Mouse (Mus musculus) CH12.LX (cell line): ENCODE measurements around the gene Artn. TPM values are rescaled to one million over a fixed set of nuclear protein-coding genes. Genes with fewer than 3 reads are reported as not detected.

Experiments
- DNase-seq: peaks from one replicate; pipeline ENCODE4 v3.0.0-alpha.2; 2013; ENCODE audit errors: extremely low read depth
- H3K27ac ChIP-seq: 2 replicates; pipeline ENCODE4 v1.5.1; 2012; ENCODE audit warnings: low read depth, mild to moderate bottlenecking, control low read depth, moderate library complexity; ENCODE audit not compliant: insufficient read depth
- H3K27me3 ChIP-seq: replicated peaks from 2 replicates; pipeline ENCODE3; 2012; ENCODE audit warnings: inconsistent platforms
- H3K36me3 ChIP-seq, 2 experiments: replicated peaks in 1 of 2; 2 replicates each; pipeline versions ENCODE3 to v1.6.1; 2012; ENCODE audit warnings: inconsistent platforms in 1 of 2, low read length in 1 of 2, mild to moderate bottlenecking in 1 of 2, mixed read lengths in 1 of 2, moderate library complexity in 1 of 2; ENCODE audit not compliant: control insufficient read depth in 1 of 2, insufficient read depth in 1 of 2
- H3K4me1 ChIP-seq, 2 experiments: 2 replicates each; pipeline ENCODE4 v1.6.1; 2012; ENCODE audit warnings: inconsistent platforms in 1 of 2, moderate library complexity in 1 of 2; ENCODE audit not compliant: insufficient read depth in 2 of 2, control insufficient read depth in 1 of 2
- H3K4me2 ChIP-seq: 2 replicates; pipeline ENCODE4 v1.6.1; 2012; ENCODE audit warnings: low read depth, mild to moderate bottlenecking, control low read depth; ENCODE audit not compliant: poor library complexity, insufficient read depth, severe bottlenecking
- H3K4me3 ChIP-seq, 3 experiments: fragments of 150-350 bp in 1 of 3; sonication (generic) in 1 of 3; replicated peaks in 1 of 3; 2 replicates each; pipeline versions ENCODE3 to v1.5.1; 2011 to 2012; ENCODE audit warnings: low read depth in 2 of 3, low read length in 2 of 3, mild to moderate bottlenecking in 2 of 3, moderate library complexity in 2 of 3, control low read depth in 1 of 3, improper control_type of control experiment in 1 of 3, inconsistent platforms in 1 of 3, mixed read lengths in 1 of 3; ENCODE audit not compliant: poor library complexity in 1 of 3
- H3K79me2 ChIP-seq: replicated peaks from 2 replicates; pipeline ENCODE4 v1.6.1; 2012; ENCODE audit warnings: mild to moderate bottlenecking, moderate library complexity; ENCODE audit not compliant: control insufficient read depth, poor library complexity, insufficient read depth, severe bottlenecking; ENCODE audit errors: extremely low read depth
- H3K9ac ChIP-seq: 2 replicates; pipeline ENCODE4 v1.6.1; 2012; ENCODE audit warnings: low read depth, mild to moderate bottlenecking, control low read depth, moderate library complexity; ENCODE audit not compliant: insufficient read depth
- H3K9me3 ChIP-seq: replicated peaks from 2 replicates; pipeline ENCODE3; 2012; ENCODE audit warnings: low read length, inconsistent platforms, mixed read lengths
- CHD1 ChIP-seq: IDR thresholded peaks from 2 replicates; pipeline ENCODE4 v1.6.1; 2012; ENCODE audit warnings: low read depth, low read length, improper control_type of control experiment, inconsistent platforms
- CHD2 ChIP-seq: IDR thresholded peaks from 2 replicates; pipeline ENCODE4 v1.6.1; 2011; ENCODE audit warnings: low read length, improper control_type of control experiment
- CTCF ChIP-seq, 2 experiments: IDR thresholded peaks in 1 of 2; conservative IDR thresholded peaks in 1 of 2; 2 replicates each; pipeline ENCODE4 v1.5.1; 2011 to 2012; ENCODE audit warnings: low read depth in 2 of 2, low read length in 2 of 2, improper control_type of control experiment in 1 of 2, inconsistent platforms in 1 of 2, mild to moderate bottlenecking in 1 of 2, moderate library complexity in 1 of 2
- E2F4 ChIP-seq: IDR thresholded peaks from 2 replicates; pipeline ENCODE4 v1.6.1; 2011; ENCODE audit warnings: low read depth, low read length, improper control_type of control experiment; ENCODE audit not compliant: insufficient replicate concordance
- ELF1 ChIP-seq: IDR thresholded peaks from 2 replicates; pipeline ENCODE4 v1.6.1; 2014; ENCODE audit warnings: low read depth, mild to moderate bottlenecking, inconsistent platforms, low read length, improper control_type of control experiment
- GABPA ChIP-seq: IDR thresholded peaks from 2 replicates; pipeline ENCODE4 v1.6.1; 2012; ENCODE audit warnings: low read depth, low read length, improper control_type of control experiment, inconsistent platforms; ENCODE audit not compliant: insufficient replicate concordance
- HCFC1 ChIP-seq: IDR thresholded peaks from 2 replicates; pipeline ENCODE4 v1.6.1; 2012; ENCODE audit warnings: low read depth, mild to moderate bottlenecking, inconsistent platforms, low read length, improper control_type of control experiment
- IRF4 ChIP-seq: IDR thresholded peaks from 2 replicates; pipeline ENCODE4 v1.6.1; 2014; ENCODE audit warnings: low read depth, mild to moderate bottlenecking, inconsistent platforms, low read length, improper control_type of control experiment
- JUN ChIP-seq: IDR thresholded peaks from 2 replicates; pipeline ENCODE4 v1.6.1; 2011; ENCODE audit warnings: low read depth, mild to moderate bottlenecking, low read length, improper control_type of control experiment, moderate library complexity; ENCODE audit not compliant: insufficient read depth
- MAX ChIP-seq: IDR thresholded peaks from 2 replicates; pipeline ENCODE4 v1.6.1; 2011; ENCODE audit warnings: low read length, improper control_type of control experiment
- MAZ ChIP-seq: IDR thresholded peaks from 2 replicates; pipeline ENCODE4 v1.6.1; 2012; ENCODE audit warnings: low read depth, mild to moderate bottlenecking, inconsistent platforms, low read length, improper control_type of control experiment, moderate library complexity
- MEF2A ChIP-seq: IDR thresholded peaks from 2 replicates; pipeline ENCODE4 v1.6.1; 2014; ENCODE audit warnings: low read depth, mild to moderate bottlenecking, inconsistent platforms, low read length, improper control_type of control experiment, borderline replicate concordance
- MXI1 ChIP-seq: IDR thresholded peaks from 2 replicates; pipeline ENCODE4 v1.6.1; 2011; ENCODE audit warnings: mild to moderate bottlenecking, low read depth, low read length, improper control_type of control experiment
- PAX5 ChIP-seq: IDR thresholded peaks from 2 replicates; pipeline ENCODE4 v1.6.1; 2012; ENCODE audit warnings: low read length, inconsistent platforms, mixed read lengths
- SIN3A ChIP-seq: IDR thresholded peaks from 2 replicates; pipeline ENCODE4 v1.6.1; 2012; ENCODE audit warnings: low read length, improper control_type of control experiment, inconsistent platforms
- SMC3 ChIP-seq: IDR thresholded peaks from 2 replicates; pipeline ENCODE4 v1.6.1; 2011; ENCODE audit warnings: low read depth, low read length, improper control_type of control experiment
- TBP ChIP-seq: conservative IDR thresholded peaks from 2 replicates; pipeline ENCODE4 v1.6.1; 2011; ENCODE audit warnings: low read depth, low read length, improper control_type of control experiment
- TCF12 ChIP-seq: IDR thresholded peaks from 2 replicates; pipeline ENCODE4 v1.6.1; 2014; ENCODE audit warnings: low read depth, mild to moderate bottlenecking, inconsistent platforms, low read length, improper control_type of control experiment
- UBTF ChIP-seq: IDR thresholded peaks from 2 replicates; pipeline ENCODE4 v1.6.1; 2012; ENCODE audit warnings: low read depth, mild to moderate bottlenecking, inconsistent platforms, low read length, improper control_type of control experiment, moderate library complexity
- USF1 ChIP-seq: IDR thresholded peaks from 2 replicates; pipeline ENCODE4 v1.6.1; 2014; ENCODE audit warnings: low read depth, mild to moderate bottlenecking, inconsistent platforms, low read length, improper control_type of control experiment
- USF2 ChIP-seq: conservative IDR thresholded peaks from 2 replicates; pipeline ENCODE4 v1.6.1; 2011; ENCODE audit warnings: low read depth, low read length, improper control_type of control experiment
- ZC3H11A ChIP-seq: IDR thresholded peaks from 2 replicates; pipeline ENCODE4 v1.6.1; 2012; ENCODE audit warnings: low read depth, mild to moderate bottlenecking, inconsistent platforms, low read length, improper control_type of control experiment
- ZKSCAN1 ChIP-seq: IDR thresholded peaks from 2 replicates; pipeline ENCODE4 v1.6.1; 2012; ENCODE audit warnings: low read depth, inconsistent platforms, low read length, improper control_type of control experiment, borderline replicate concordance
- ZNF384 ChIP-seq: IDR thresholded peaks from 2 replicates; pipeline ENCODE4 v1.6.1; 2012; ENCODE audit warnings: low read depth, low read length, improper control_type of control experiment, inconsistent platforms
- dilution Hi-C: fragments of 300-500 bp; cut with MboI; formaldehyde crosslinking; loops from 2 replicates; pipeline ENCODE4 v1.14.3; 2020; ENCODE audit warnings: low sequenced_read_pairs; ENCODE audit not compliant: extremely low pct_unique_long_range_greater_than_20kb, extremely low pct_ligation_motif_present
- in situ Hi-C: fragments of 300-500 bp; cut with MboI; formaldehyde crosslinking; loops from 3 replicates; pipeline ENCODE4 v1.14.3; 2019; ENCODE audit warnings: low sequenced_read_pairs, low pct_ligation_motif_present, low pct_unique_long_range_greater_than_20kb, mixed read lengths
- polyA plus RNA-seq: library from polyadenylated mRNA; unstranded; fragments of >175 nt; gene quantifications from 2 replicates; pipeline ENCODE4 v1.2.1, GENCODE M21; 2012; ENCODE audit warnings: low read depth; ENCODE audit not compliant: insufficient read length
- total RNA-seq, 2 experiments: library from RNA; depleted of rRNA; stranded (reverse); fragments of 300-350 nt in 1 of 2; fragments of >200 nt in 1 of 2; gene quantifications; 2 replicates each; pipeline ENCODE4 v1.2.3; 2012 to 2014

Artn gene
- total and polyA plus RNA-seq, 3 experiments, result not detected

- H3K4me1 ChIP-seq, result peaks cover 0 to 26% of the 10 kb centered on the region in 2 experiments; a peak in 2 of 4 replicates
- no peak overlapping the region for H3K27ac ChIP-seq
- H3K27me3 ChIP-seq, result no peaks in the 10 kb centered on the region
- no peaks in the 10 kb centered on the region for H3K79me2 ChIP-seq
- H3K4me2 ChIP-seq, result no peak overlapping the region
- peaks cover 0 to 7% of the 10 kb centered on the region in 2 experiments for H3K36me3 ChIP-seq
- no peaks in the 10 kb centered on the region for H3K9me3 ChIP-seq
- no peak for TF ChIP-seq USF2
- no peak for TF ChIP-seq TCF12
- TF ChIP-seq SIN3A, result no peak
- no peak for TF ChIP-seq SMC3
- no peak for TF ChIP-seq USF1
- TF ChIP-seq UBTF, result no peak
- no peak for TF ChIP-seq GABPA
- no peak for TF ChIP-seq ELF1
- no peak for TF ChIP-seq ZKSCAN1
- TF ChIP-seq E2F4, result no peak
- TF ChIP-seq IRF4, result no peak
- no peak overlapping the region for H3K4me3 ChIP-seq
- dilution Hi-C loops (no loop called here), in situ Hi-C loops (no loop called here)
- H3K9ac ChIP-seq, result no peak overlapping the region
- DNase-seq, result no peak
Measured at GRCm38 (mm10) chr4:117921358-117921757, 8.2 kb downstream of the Artn start.

GRCm38 (mm10) chr4:117918762-117919161 lies 10.8 kb downstream of the Artn start:
- Histone ChIP-seq H3K27me3 (no peaks in the 10 kb centered on the region), H3K4me1 (peaks cover 0 to 37% of the 10 kb centered on the region in 2 experiments; a peak in 2 of 4 replicates), H3K27ac (no peak overlapping the region), H3K79me2 (peaks cover 3% of the 10 kb centered on the region; the same call in 1 of the 2 replicates), H3K9me3 (no peaks in the 10 kb centered on the region), H3K4me2 (no peak overlapping the region), H3K4me3 (no peak overlapping the region), H3K36me3 (peaks cover 0 to 7% of the 10 kb centered on the region in 2 experiments), H3K9ac (no peak overlapping the region)
- TF ChIP-seq GABPA (no peak), MAX (no peak), SMC3 (no peak), E2F4 (no peak)
- DNase-seq, result no peak
- in situ Hi-C loops (loop anchor here (10.0 kb wide), 1 partner anchor 146 kb away; no protein-coding TSS in a partner anchor), dilution Hi-C loops (no loop called here)

GRCm38 (mm10) chr4:117918261-117918660 lies 11.3 kb downstream of the Artn start:
- in situ Hi-C loops (loop anchor here (10.0 kb wide), 1 partner anchor 147 kb away; no protein-coding TSS in a partner anchor), dilution Hi-C loops (no loop called here)
- H3K4me3 ChIP-seq, result no peak overlapping the region
- H3K9ac ChIP-seq, result no peak overlapping the region
- TF ChIP-seq HCFC1 (no peak), ZNF384 (no peak), CTCF (conservative IDR thresholded peaks at IDR 0.05 in 1 of 2, IDR thresholded peaks at IDR 0.05 in 1 of 2; ENCODE audit: low read depth in 2 of 2, low read length in 2 of 2) (no peak), CHD2 (no peak), TBP (no peak), TCF12 (no peak), SIN3A (no peak), ZC3H11A (no peak), ELF1 (no peak), MXI1 (no peak), PAX5 (no peak), ZKSCAN1 (no peak), MAX (no peak), MAZ (no peak), UBTF (no peak), GABPA (no peak), USF2 (no peak), MEF2A (no peak), CHD1 (no peak), JUN (no peak)
- H3K4me2 ChIP-seq, result no peak overlapping the region
- H3K36me3 ChIP-seq, result peaks cover 0 to 7% of the 10 kb centered on the region in 2 experiments
- H3K27me3 ChIP-seq, result no peaks in the 10 kb centered on the region
- peaks cover under 1 to 42% of the 10 kb centered on the region in 2 experiments; a peak in 2 of 4 replicates for H3K4me1 ChIP-seq
- no peaks in the 10 kb centered on the region for H3K9me3 ChIP-seq
- no peak for DNase-seq
- H3K27ac ChIP-seq, result no peak overlapping the region
- H3K79me2 ChIP-seq, result peaks cover 5% of the 10 kb centered on the region; the same call in 1 of the 2 replicates
